Mouse (Mus musculus) kidney, postnatal 0 days (tissue): ENCODE data around the gene Olfr49. TPM values are rescaled to one million over a fixed set of nuclear protein-coding genes. Genes with fewer than 3 reads are reported as not detected.

ENCODE experiments used
- ATAC-seq: fragments of 200-750 bp; cut with Nextera tagmentation; replicated peaks from 2 replicates; pipeline ENCODE4 v1.8.0; 2017; ENCODE audit warnings: low read depth, moderate number of reproducible peaks, moderate TSS enrichment, moderate library complexity; ENCODE audit not compliant: low FRiP score
- DNase-seq: peaks from one replicate; pipeline ENCODE4 v3.0.0-alpha.2; 2016; ENCODE audit warnings: low spot score
- H3K27ac ChIP-seq: fragments of 300-500 bp; sonication (generic); 2 replicates; pipeline ENCODE4 v1.5.1; 2014; ENCODE audit warnings: mild to moderate bottlenecking
- H3K27me3 ChIP-seq: fragments of 300-500 bp; sonication (generic); 2 replicates; pipeline ENCODE4 v1.6.1; 2014; ENCODE audit warnings: low read length, mixed read lengths; ENCODE audit not compliant: insufficient read depth
- H3K36me3 ChIP-seq: fragments of 300-500 bp; sonication (generic); 2 replicates; pipeline ENCODE4 v1.6.1; 2014; ENCODE audit warnings: low read length, mixed read lengths; ENCODE audit not compliant: insufficient read depth
- H3K4me1 ChIP-seq: fragments of 300-500 bp; sonication (generic); replicated peaks from 2 replicates; pipeline ENCODE4 v1.6.1; 2014; ENCODE audit warnings: antibody characterized with exemption, low read length, mixed read lengths; ENCODE audit not compliant: insufficient read depth
- H3K4me2 ChIP-seq: fragments of 300-500 bp; sonication (generic); 2 replicates; pipeline ENCODE4 v1.6.1; 2014; ENCODE audit warnings: mild to moderate bottlenecking, low read length, moderate library complexity, mixed read lengths
- H3K4me3 ChIP-seq: fragments of 300-500 bp; sonication (generic); replicated peaks from 2 replicates; pipeline ENCODE4 v1.5.1; 2014; ENCODE audit warnings: low read depth, low read length
- H3K9ac ChIP-seq: fragments of 300-500 bp; sonication (generic); 2 replicates; pipeline ENCODE4 v1.6.1; 2014; ENCODE audit warnings: low read depth, low read length
- H3K9me3 ChIP-seq: fragments of 300-500 bp; sonication (generic); replicated peaks from 2 replicates; pipeline ENCODE4 v1.6.1; 2016; ENCODE audit warnings: low read length, inconsistent platforms, mixed read lengths
- CTCF ChIP-seq: IDR thresholded peaks from 2 replicates; pipeline ENCODE4 v1.5.1; 2016; ENCODE audit warnings: antibody characterized with exemption, low read depth, mild to moderate bottlenecking, moderate library complexity
- WGBS: fragments of 180-500 bp; shearing (Covaris S2); extraction: QIAGEN DNeasy Blood & Tissue Kit; methylation state at CpG from one replicate; pipeline ENCODE4 v1.1.7; 2014; 5-methylcytosine and 5-hydroxymethylcytosine counted together
- polyA plus RNA-seq: library from polyadenylated mRNA; unstranded; fragments of >200 nt; fragmentation: Nextera tagmentation; extraction: Ambion mirVana; gene quantifications from 2 replicates; pipeline ENCODE4 v1.2.1, GENCODE M21; 2015

Olfr49 gene
- polyA plus RNA-seq, 1 experiment from 2014 or later, result not detected

DNA sequence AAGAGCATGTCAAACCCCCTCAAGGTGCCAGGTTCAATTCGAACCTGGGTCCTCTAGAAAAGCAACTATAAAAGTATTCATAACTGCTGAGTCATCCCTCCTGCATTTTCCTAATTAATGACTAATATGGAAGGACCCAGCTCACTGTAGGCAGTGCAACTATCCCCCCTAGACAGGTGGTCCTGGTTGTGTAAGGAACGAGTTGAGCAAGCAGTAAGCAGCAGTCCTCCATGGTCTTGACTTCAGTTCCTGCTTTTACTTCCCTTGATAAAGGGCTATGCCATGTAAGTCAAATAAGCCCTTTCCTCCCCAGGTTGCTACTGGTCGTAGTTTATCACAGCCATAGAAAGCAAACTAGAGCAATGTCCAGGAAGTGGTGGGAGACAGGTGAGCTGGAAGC is 38.5 kb downstream of the Olfr49 start:
- WGBS, result 85% methylated on average over 3 of the region's 3 CpGs
- no peak for TF ChIP-seq CTCF
- Histone ChIP-seq H3K9me3 (no peaks in the 10 kb centered on the region), H3K4me2 (no peak overlapping the region), H3K36me3 (peaks cover 27% of the 10 kb centered on the region), H3K27ac (no peak overlapping the region), H3K4me3 (no peak overlapping the region), H3K27me3 (no peaks in the 10 kb centered on the region), H3K4me1 (peaks cover 23% of the 10 kb centered on the region), H3K9ac (no peak overlapping the region)
- no peak for ATAC-seq
- DNase-seq, result no peak

DNA sequence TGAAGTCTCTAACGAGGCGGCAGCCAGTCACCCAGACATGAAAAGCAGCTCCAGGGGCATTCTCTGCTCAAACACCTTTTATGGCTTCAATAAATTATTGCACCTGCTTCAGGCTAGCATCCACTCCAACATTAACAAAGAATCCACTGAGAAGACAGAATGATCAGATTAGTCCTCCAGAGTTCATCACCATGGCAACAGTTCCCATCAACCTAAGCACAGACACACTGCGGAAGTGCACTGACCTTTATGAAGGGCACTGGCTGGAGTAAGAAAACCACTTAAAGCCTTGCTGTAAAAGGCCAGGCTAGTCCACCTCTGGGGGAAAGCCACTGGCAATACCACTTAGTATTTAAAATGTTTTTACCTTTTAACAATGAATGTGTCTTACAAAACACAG is 40.6 kb downstream of the Olfr49 start:
- no peak overlapping the region for H3K4me3 ChIP-seq
- no peak for TF ChIP-seq CTCF
- no peak overlapping the region for H3K4me2 ChIP-seq
- H3K27me3 ChIP-seq, result no peaks in the 10 kb centered on the region
- peaks cover 40% of the 10 kb centered on the region for H3K36me3 ChIP-seq
- no peak overlapping the region for H3K27ac ChIP-seq
- DNase-seq (peak; percentile 78), ATAC-seq (0 out of 2 replicates have a peak, but pooled peaks have one; percentile 37)
- H3K4me1 ChIP-seq, result peaks cover 6% of the 10 kb centered on the region
- H3K9me3 ChIP-seq, result no peaks in the 10 kb centered on the region
- H3K9ac ChIP-seq, result no peak overlapping the region
- 22% methylated on average over 3 of the region's 3 CpGs for WGBS

DNA sequence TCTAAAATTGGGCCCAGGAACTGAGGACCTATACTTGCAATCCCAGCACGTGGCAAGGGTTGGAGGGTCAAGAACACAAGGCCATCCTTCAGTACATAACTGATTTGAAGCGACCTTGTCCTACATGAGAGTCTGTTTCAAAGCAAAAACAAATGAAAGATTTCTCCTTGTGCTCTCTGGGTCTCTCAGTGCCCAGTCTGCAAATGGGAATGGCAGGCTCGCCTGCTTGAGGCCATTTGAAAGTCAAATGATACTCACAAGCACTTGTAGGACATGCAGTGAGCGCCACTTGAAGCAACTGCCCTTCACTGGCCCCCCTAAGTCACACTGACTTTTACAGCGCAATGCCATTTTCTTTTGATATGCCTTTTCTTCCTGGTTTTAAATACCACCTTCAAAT is 44.2 kb downstream of the Olfr49 start:
- no peaks in the 10 kb centered on the region for H3K27me3 ChIP-seq
- WGBS, result 82% methylated on average over 5 of the region's 5 CpGs
- H3K4me3 ChIP-seq, result no peak overlapping the region
- peaks cover 33% of the 10 kb centered on the region for H3K36me3 ChIP-seq
- no peaks in the 10 kb centered on the region for H3K9me3 ChIP-seq
- H3K4me1 ChIP-seq, result no peaks in the 10 kb centered on the region; the same call in 1 of the 2 replicates
- ATAC-seq (no peak), DNase-seq (no peak)
- no peak overlapping the region for H3K9ac ChIP-seq
- TF ChIP-seq CTCF, result no peak
- H3K27ac ChIP-seq, result no peak overlapping the region
- H3K4me2 ChIP-seq, result no peak overlapping the region

DNA sequence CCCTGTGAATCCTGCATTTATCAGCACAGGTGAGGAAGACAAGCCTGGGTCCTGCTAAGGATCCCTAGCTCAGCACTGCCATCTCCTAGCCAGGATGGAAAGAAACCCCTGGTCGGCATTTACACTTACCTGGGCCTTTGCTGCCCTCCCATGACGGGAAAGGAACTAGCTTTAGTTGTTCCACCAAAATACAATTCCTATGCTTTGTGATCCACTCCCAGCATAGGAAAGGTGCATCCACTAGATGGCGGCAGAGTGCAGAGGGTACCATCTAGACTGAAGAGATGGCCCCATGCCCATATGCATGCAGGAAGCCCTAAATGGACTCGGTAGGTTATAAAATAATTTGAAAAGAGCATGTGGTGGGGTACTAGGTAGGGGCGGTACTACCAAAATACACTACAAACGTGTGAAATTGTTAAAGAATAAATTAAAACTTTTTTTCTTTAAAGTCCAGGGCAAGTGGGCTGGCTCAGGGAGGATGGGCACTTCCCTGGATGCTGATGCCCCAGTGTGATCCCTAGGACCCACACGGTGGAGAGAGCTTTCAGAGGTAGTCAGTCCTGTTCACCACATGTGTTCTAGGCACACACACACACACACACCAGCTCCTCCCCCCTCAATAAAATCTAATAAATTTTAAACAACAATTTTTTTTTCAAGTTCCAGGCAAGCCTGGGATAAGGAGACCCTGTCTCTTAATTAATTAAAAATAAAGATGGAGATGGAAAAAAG is 45.6 kb downstream of the Olfr49 start:
- Histone ChIP-seq H3K27me3 (no peaks in the 10 kb centered on the region), H3K36me3 (peaks cover 33% of the 10 kb centered on the region), H3K4me2 (no peak overlapping the region), H3K4me1 (0 out of 2 replicates have a peak, but pooled peaks cover under 1% of the 10 kb centered on the region), H3K27ac (no peak overlapping the region), H3K9ac (no peak overlapping the region), H3K9me3 (no peaks in the 10 kb centered on the region), H3K4me3 (no peak overlapping the region)
- DNase-seq (peak; percentile 90), ATAC-seq (peak; percentile 63)
- 11% methylated on average over 7 of the region's 7 CpGs for WGBS
- peak; percentile 95 for TF ChIP-seq CTCF

DNA sequence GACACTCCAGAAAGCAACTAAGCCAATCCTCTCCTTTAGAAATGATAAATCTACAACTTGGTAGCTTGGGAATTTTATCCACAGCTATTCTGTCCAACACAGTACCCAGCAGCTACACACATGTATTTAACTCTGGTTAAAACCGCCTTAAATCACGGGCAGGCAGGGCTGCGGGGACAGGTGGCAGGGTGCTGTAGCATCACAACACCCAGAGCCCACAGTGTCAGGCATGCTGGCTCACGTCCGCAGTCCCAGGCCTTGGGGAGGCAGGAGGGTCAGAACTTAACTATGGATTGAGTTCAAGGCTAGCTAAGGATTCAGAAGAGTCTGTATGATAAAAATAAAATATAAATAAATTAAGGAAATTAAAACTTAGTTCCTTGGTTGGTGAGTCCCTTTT is 47.9 kb downstream of the Olfr49 start:
- no peak for DNase-seq
- Histone ChIP-seq H3K27me3 (no peaks in the 10 kb centered on the region), H3K4me3 (no peak overlapping the region), H3K4me2 (no peak overlapping the region), H3K9ac (no peak overlapping the region), H3K4me1 (peaks cover 16% of the 10 kb centered on the region), H3K27ac (no peak overlapping the region), H3K36me3 (peaks cover 24% of the 10 kb centered on the region), H3K9me3 (no peaks in the 10 kb centered on the region)
- no peak for ATAC-seq
- 87% methylated on average over 5 of the region's 5 CpGs for WGBS
- no peak for TF ChIP-seq CTCF

DNA sequence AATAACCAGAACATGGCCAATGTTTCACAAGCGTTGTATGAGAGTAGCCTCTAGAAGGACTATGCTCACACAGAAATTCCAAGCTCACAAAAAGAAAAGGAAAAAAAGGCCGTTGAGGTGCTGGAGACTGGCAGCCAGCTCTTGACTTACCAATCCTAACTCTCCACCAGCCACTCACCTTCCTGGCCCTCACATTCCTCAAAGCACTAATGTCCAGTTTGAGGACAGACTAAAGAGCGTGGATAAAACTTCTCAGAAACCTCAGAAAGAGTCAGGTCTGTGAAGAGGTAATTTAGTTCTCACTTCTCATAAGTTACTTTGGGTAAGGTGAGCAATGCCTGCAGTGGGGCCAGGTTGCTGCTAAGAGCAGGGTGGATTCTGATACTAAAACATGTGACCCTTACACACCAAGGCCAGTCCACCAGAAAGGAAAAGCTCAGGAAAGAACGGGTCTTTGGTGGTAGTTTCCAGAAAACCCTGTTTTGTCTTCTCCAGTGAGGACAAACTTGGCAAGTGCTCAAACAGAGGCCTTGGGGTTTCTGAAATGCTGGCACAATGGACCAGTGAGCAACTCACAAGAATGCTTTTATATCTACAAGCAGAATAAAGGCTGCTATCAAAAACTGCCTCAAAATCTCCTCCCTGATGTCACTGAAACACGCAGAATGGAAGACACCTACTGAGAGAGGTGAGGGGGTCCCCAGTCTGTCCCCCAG is 48.8 kb downstream of the Olfr49 start:
- 87% methylated on average over 5 of the region's 5 CpGs for WGBS
- ATAC-seq, result no peak

More for the DNA sequence above, 48.8 kb downstream of the Olfr49 start:
- Histone ChIP-seq H3K4me3 (no peak overlapping the region), H3K27ac (no peak overlapping the region), H3K9me3 (no peaks in the 10 kb centered on the region), H3K4me2 (no peak overlapping the region), H3K9ac (no peak overlapping the region), H3K27me3 (no peaks in the 10 kb centered on the region), H3K36me3 (peaks cover 15% of the 10 kb centered on the region), H3K4me1 (peaks cover 16% of the 10 kb centered on the region)
- no peak for TF ChIP-seq CTCF
- DNase-seq, result no peak
